7 mouse cellular contexts compared by ENCODE assay signal in the genomic region with DNA sequence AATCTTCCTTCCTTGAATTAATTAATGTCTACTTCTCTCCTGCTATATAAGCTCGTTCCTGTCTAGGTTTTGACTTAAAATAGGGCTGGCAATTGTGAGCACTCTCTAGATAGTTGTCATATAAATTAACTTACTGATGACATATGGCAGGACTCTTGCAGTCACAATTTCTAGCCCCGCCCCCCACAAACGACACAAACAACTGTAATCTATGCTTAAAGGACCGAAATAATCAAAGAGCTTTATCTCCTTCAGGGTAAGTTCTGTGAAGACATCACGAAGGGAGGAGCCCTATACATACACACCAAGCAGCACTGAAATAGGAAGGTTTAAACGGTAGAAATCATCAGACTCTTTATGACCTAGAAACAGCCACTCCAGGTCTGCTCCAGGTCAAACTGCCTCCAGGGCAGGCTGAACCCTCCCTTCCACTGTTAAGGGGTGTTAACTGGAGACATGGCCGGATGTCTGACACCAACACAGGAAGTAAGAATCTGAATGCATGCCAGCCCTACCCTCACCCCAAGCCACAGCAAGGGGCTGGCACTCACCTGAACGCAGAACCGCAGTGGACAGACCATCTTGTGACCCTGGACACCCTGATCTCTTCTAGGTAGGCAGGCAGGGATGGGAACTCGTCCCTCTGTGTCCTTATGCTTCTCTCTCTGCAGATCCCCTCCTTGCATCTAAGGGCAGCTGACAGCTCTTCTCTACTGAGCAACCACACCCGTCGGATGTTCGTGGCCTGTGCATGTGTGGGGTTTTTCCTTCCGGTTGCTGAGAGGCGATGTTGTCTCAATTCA. TPM values are rescaled to one million over a fixed set of nuclear protein-coding genes. Genes with fewer than 3 reads are reported as not detected.
DNase-seq lines count a peak whose midpoint lies in the region; ATAC-seq lines count a peak whose summit lies in the region.

A gene (minus strand): TSS at position 757 of the 803 bp plus-strand sequence.

- H3K27ac ChIP-seq in forebrain, embryonic 13.5 days = no peak within 1 kb of the TSS
- H3K27ac ChIP-seq in hindbrain, embryonic 15.5 days (replicated peaks) = no peak within 1 kb of the TSS
- no peak within 1 kb of the TSS for H3K27ac ChIP-seq in limb, embryonic 12.5 days
- H3K27ac ChIP-seq in midbrain, embryonic 13.5 days = no peak within 1 kb of the TSS

- no peak within 1 kb of the TSS for H3K4me3 ChIP-seq in forebrain, embryonic 13.5 days
- H3K4me3 ChIP-seq in hindbrain, embryonic 15.5 days = no peak within 1 kb of the TSS
- no peak within 1 kb of the TSS for H3K4me3 ChIP-seq in limb, embryonic 12.5 days (replicated peaks)
- no peak within 1 kb of the TSS for H3K4me3 ChIP-seq in midbrain, embryonic 13.5 days (replicated peaks)

- H3K4me2 ChIP-seq in forebrain, embryonic 13.5 days = no peak within 1 kb of the TSS
- no peak within 1 kb of the TSS for H3K4me2 ChIP-seq in hindbrain, embryonic 15.5 days
- H3K4me2 ChIP-seq in limb, embryonic 12.5 days = no peak within 1 kb of the TSS
- H3K4me2 ChIP-seq in midbrain, embryonic 13.5 days (replicated peaks) = no peak within 1 kb of the TSS

- no peaks in the 10 kb centered on the region for H3K9me3 ChIP-seq in forebrain, embryonic 13.5 days (replicated peaks)
- no peaks in the 10 kb centered on the region for H3K9me3 ChIP-seq in hindbrain, embryonic 15.5 days
- no peaks in the 10 kb centered on the region for H3K9me3 ChIP-seq in limb, embryonic 12.5 days
- no peaks in the 10 kb centered on the region for H3K9me3 ChIP-seq in midbrain, embryonic 13.5 days

- no peaks in the 10 kb centered on the region for H3K36me3 ChIP-seq in forebrain, embryonic 13.5 days (ENCODE audit: poor library complexity, severe bottlenecking)
- no peaks in the 10 kb centered on the region for H3K36me3 ChIP-seq in hindbrain, embryonic 15.5 days
- H3K36me3 ChIP-seq in limb, embryonic 12.5 days = no peaks in the 10 kb centered on the region
- no peaks in the 10 kb centered on the region for H3K36me3 ChIP-seq in midbrain, embryonic 13.5 days

- ATAC-seq in forebrain, embryonic 13.5 days = no peak
- ATAC-seq in hindbrain, embryonic 15.5 days (ENCODE audit: low FRiP score, low read depth) = no peak
- ATAC-seq in limb, embryonic 12.5 days (ENCODE audit: insufficient number of reproducible peaks, insufficient read depth, low FRiP score, low TSS enrichment, low read depth) = no peak
- ATAC-seq in midbrain, embryonic 13.5 days = no peak
- ATAC-seq in erythroid progenitor cell, adult 5-6 weeks (replicated peaks; ENCODE audit: low FRiP score, poor library complexity, severe bottlenecking) = no peak

- WGBS in forebrain, embryonic 13.5 days = 83% methylated on average over 15 of the region's 15 CpGs
- 83% methylated on average over 15 of the region's 15 CpGs for WGBS in hindbrain, embryonic 15.5 days
- 59% methylated on average over 15 of the region's 15 CpGs for WGBS in limb, embryonic 12.5 days
- 83% methylated on average over 15 of the region's 15 CpGs for WGBS in midbrain, embryonic 13.5 days

- DNase-seq in adrenal gland, postnatal 14 days = peak; percentile 38
- DNase-seq in thymus, postnatal 0 days (ENCODE audit: low spot score) = peak; percentile 89

- H3K4me1 ChIP-seq in forebrain, embryonic 13.5 days = no peaks in the 10 kb centered on the region
- H3K4me1 ChIP-seq in hindbrain, embryonic 15.5 days (replicated peaks) = peaks cover under 1% of the 10 kb centered on the region; the same call in 1 of the 2 replicates
- peaks cover 5% of the 10 kb centered on the region; the same call in 1 of the 2 replicates for H3K4me1 ChIP-seq in limb, embryonic 12.5 days (replicated peaks)
- H3K4me1 ChIP-seq in midbrain, embryonic 13.5 days (replicated peaks) = peaks cover 6% of the 10 kb centered on the region; the same call in 1 of the 2 replicates

- no peaks in the 10 kb centered on the region for H3K27me3 ChIP-seq in forebrain, embryonic 13.5 days
- no peaks in the 10 kb centered on the region for H3K27me3 ChIP-seq in hindbrain, embryonic 15.5 days
- H3K27me3 ChIP-seq in limb, embryonic 12.5 days = no peaks in the 10 kb centered on the region; the same call in 1 of the 2 replicates
- 0 out of 2 replicates have a peak, but pooled peaks cover 5% of the 10 kb centered on the region for H3K27me3 ChIP-seq in midbrain, embryonic 13.5 days

- no peak within 1 kb of the TSS for H3K9ac ChIP-seq in forebrain, embryonic 13.5 days
- no peak within 1 kb of the TSS for H3K9ac ChIP-seq in hindbrain, embryonic 15.5 days
- H3K9ac ChIP-seq in limb, embryonic 12.5 days (replicated peaks) = no peak within 1 kb of the TSS
- H3K9ac ChIP-seq in midbrain, embryonic 13.5 days (replicated peaks) = no peak within 1 kb of the TSS

RNA-seq across cellular contexts. Expression of the gene that starts here (rescaled TPM):
- total RNA-seq in adrenal gland, postnatal 14 days (2021) = 23.0 and 38.5 TPM in 2 replicates
- polyA plus RNA-seq in forebrain, embryonic 13.5 days (2015; fragmentation: Nextera tagmentation; extraction: Ambion mirVana) = 19.5 and 22.2 TPM in 2 replicates
- polyA plus RNA-seq in hindbrain, embryonic 15.5 days (2015; fragmentation: Nextera tagmentation; extraction: Ambion mirVana) = 11.5 and 13.3 TPM in 2 replicates
- polyA plus RNA-seq in limb, embryonic 12.5 days (2016; fragmentation: Nextera tagmentation; extraction: Ambion mirVana) = 13.8 and 15.2 TPM in 2 replicates
- 11.5 and 15.9 TPM in 2 replicates for polyA plus RNA-seq in midbrain, embryonic 13.5 days (2015; fragmentation: Nextera tagmentation; extraction: Ambion mirVana)
- polyA plus RNA-seq in thymus, postnatal 0 days (2015; fragmentation: Nextera tagmentation; extraction: Ambion mirVana) = 41.2 and 42.1 TPM in 2 replicates
- total RNA-seq in erythroid progenitor cell, adult 5-6 weeks (2015; ENCODE audit: low replicate concordance) = 11.2 and 19.7 TPM in 2 replicates
- 8.7 and 17.2 TPM in 2 replicates for total RNA-seq in erythroid progenitor cell, adult 5-6 weeks (2017; ENCODE audit: low replicate concordance)
